Mouse (Mus musculus): ENCODE measurements around the gene Tspyl3. TPM values are rescaled to one million over a fixed set of nuclear protein-coding genes. Genes with fewer than 3 reads are reported as not detected.

Tspyl3 gene
- polyA plus RNA-seq, 1 experiment from 2014 or later = 2.6 TPM

- WGBS (ENCODE audit: insufficient replicate concordance) = 46% methylated on average over 6 of the region's 6 CpGs
- peak overlapping the region; percentile 91 for H3K4me3 ChIP-seq (replicated peaks)
Observed at GRCm38 (mm10) chr2:153242156-153242555, 16.9 kb upstream of the Tspyl3 start.

DNA sequence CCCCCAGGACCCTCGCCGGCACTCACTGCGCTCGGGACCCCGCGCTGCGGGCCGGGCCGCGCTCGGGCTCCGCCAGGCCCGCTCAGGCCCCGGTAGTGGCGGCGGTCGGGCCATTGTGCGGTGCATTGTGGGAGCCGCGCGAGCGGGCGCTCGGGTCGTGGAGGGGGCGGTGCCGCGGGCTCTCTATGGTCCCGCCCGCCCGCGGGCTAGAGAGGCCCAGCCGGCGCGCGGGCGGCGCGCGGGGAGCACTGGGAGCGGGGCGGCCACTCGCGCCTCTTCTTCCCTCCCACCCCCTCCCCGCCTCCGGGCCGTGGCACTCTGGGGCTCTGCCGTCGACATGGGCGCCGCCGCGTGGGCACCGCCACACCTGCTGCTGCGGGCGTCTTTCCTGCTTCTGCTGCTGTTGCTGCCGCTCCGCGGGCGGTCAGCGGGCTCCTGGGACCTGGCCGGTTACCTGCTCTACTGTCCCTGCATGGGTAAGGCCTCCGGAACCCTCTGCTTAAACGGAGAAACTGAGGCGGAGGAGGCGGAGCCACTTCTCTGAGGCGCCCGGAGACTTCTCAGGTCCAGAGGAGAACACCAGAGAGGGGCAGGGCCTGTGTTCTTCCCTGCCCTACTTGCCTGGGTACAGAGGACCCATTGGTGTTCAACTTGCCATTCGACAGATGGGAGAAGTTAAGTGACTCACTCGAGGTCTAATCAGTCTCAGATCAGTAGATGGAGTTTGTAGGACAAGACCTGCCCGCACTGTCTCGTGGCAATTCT is 16.2 kb upstream of the Tspyl3 start, which contains the start of the genes Plagl2 and Pofut1:
Plagl2 (minus strand) TSS at position 177 of the 765 bp plus-strand sequence.
Pofut1 (plus strand) TSS at position 284 of the 765 bp plus-strand sequence.
- H3K4me1 ChIP-seq (replicated peaks) = peaks cover 58% of the 10 kb centered on the region
- H3K9me3 ChIP-seq (replicated peaks) = no peaks in the 10 kb centered on the region
- H3K9ac ChIP-seq = peak within 1 kb of the TSS; percentile 98
- peaks cover 44% of the 10 kb centered on the region for H3K36me3 ChIP-seq (replicated peaks)
- WGBS (ENCODE audit: insufficient replicate concordance) = under 1% methylated on average over 68 of the region's 72 CpGs
- peak within 1 kb of the TSS; percentile 79 for H3K4me2 ChIP-seq
- peak within 1 kb of the TSS; percentile 98 for H3K27ac ChIP-seq (replicated peaks)
- ATAC-seq (ENCODE audit: insufficient read depth) = peak; percentile 94
- peak within 1 kb of the TSS; percentile 91 for H3K4me3 ChIP-seq (replicated peaks)
- no peaks in the 10 kb centered on the region for H3K27me3 ChIP-seq

More at GRCm38 (mm10) chr2:153242156-153242555, 16.9 kb upstream of the Tspyl3 start:
- H3K36me3 ChIP-seq (replicated peaks) = peaks cover 41% of the 10 kb centered on the region
- H3K9ac ChIP-seq = peak overlapping the region; percentile 98
- H3K4me1 ChIP-seq (replicated peaks) = peaks cover 51% of the 10 kb centered on the region
- no peaks in the 10 kb centered on the region for H3K9me3 ChIP-seq (replicated peaks)
- no peak for ATAC-seq (ENCODE audit: insufficient read depth)
- no peaks in the 10 kb centered on the region for H3K27me3 ChIP-seq
- H3K27ac ChIP-seq (replicated peaks) = peak overlapping the region; percentile 98
- peak overlapping the region; percentile 79 for H3K4me2 ChIP-seq

DNA sequence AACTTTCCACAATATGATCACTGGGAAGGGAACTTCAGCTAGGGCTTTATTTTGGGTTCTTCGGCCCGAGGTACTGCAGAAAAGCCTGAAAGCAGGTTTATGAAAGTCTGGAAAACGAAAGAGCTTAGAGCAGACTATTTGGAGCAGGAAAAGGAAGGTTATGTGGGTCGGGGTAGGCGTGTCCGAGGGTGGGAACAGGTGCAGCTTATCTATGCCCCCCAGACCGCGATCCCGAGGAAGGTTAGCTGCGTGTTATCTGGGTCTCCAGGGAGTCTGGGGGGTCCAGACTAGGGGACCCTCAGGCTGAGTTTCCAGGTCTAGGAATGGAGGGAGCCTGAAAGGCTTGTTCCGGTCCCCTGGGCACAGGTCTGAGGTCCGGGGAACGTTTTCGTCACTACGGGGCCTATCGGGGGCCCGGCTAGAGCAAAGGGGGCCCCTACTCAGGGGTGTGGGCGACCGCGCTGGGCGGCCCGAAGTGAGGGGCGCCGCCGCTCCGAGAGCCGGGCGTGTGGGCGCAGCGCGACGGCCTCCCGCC is 15.5 kb upstream of the Tspyl3 start:
- Histone ChIP-seq H3K4me3 (replicated peaks) (peak overlapping the region; percentile 91), H3K36me3 (replicated peaks) (peaks cover 46% of the 10 kb centered on the region), H3K4me2 (peak overlapping the region; percentile 79), H3K4me1 (replicated peaks) (peaks cover 59% of the 10 kb centered on the region), H3K9ac (peak overlapping the region; percentile 98), H3K27me3 (no peaks in the 10 kb centered on the region), H3K27ac (replicated peaks) (peak overlapping the region; percentile 98), H3K9me3 (replicated peaks) (no peaks in the 10 kb centered on the region)
- peak; percentile 78 for ATAC-seq (ENCODE audit: insufficient read depth)
- WGBS (ENCODE audit: insufficient replicate concordance) = under 1% methylated on average over 32 of the region's 33 CpGs

DNA sequence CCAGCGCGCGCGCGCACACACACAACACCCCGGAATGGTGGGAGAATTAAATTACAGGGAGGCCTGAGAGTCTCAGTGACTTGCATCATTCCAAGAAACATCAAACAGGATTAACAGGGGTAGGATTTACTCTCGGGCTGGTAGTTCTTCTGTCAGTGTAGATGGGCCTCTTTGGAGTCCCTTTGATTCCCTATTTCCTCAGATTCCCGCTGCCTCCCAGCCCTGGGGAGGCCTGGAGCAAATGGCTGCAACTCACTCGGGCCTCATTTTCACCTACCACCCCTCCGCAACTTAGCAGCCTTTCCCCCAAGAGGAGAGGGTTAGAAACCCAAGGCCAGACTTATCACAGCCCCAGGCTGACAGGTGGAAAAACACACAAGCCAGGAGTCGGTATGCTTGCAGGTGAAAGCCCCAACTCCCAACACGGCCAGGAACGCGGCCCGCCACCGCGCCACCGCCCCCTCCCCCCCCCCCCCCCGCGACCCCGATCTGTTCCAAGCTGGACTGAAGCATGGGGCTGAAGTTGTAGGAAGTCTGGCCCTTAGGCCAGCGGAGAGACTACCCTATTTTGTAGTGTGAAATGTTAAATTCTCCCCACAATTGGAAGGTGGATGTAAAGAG is 14.7 kb upstream of the Tspyl3 start:
- Histone ChIP-seq H3K4me3 (replicated peaks) (peak overlapping the region; percentile 91), H3K4me2 (peak overlapping the region; percentile 79), H3K36me3 (replicated peaks) (peaks cover 48% of the 10 kb centered on the region), H3K27ac (replicated peaks) (peak overlapping the region; percentile 98), H3K9ac (peak overlapping the region; percentile 98), H3K9me3 (replicated peaks) (no peaks in the 10 kb centered on the region), H3K27me3 (no peaks in the 10 kb centered on the region), H3K4me1 (replicated peaks) (peaks cover 61% of the 10 kb centered on the region)
- no peak for ATAC-seq (ENCODE audit: insufficient read depth)
- 10% methylated on average over 22 of the region's 22 CpGs for WGBS (ENCODE audit: insufficient replicate concordance)

GRCm38 (mm10) chr2:153239021-153239859 is 14.0 kb upstream of the Tspyl3 start:
- 42% methylated on average over 7 of the region's 7 CpGs for WGBS (ENCODE audit: insufficient replicate concordance)
- H3K9ac ChIP-seq = peak overlapping the region; percentile 98
- peak overlapping the region; percentile 91 for H3K4me3 ChIP-seq (replicated peaks)
- peak overlapping the region; percentile 98 for H3K27ac ChIP-seq (replicated peaks)
- peak overlapping the region; percentile 79 for H3K4me2 ChIP-seq
- ATAC-seq (ENCODE audit: insufficient read depth) = no peak
- H3K9me3 ChIP-seq (replicated peaks) = no peaks in the 10 kb centered on the region
- H3K36me3 ChIP-seq (replicated peaks) = peaks cover 50% of the 10 kb centered on the region
- H3K4me1 ChIP-seq (replicated peaks) = peaks cover 58% of the 10 kb centered on the region
- no peaks in the 10 kb centered on the region for H3K27me3 ChIP-seq

DNA sequence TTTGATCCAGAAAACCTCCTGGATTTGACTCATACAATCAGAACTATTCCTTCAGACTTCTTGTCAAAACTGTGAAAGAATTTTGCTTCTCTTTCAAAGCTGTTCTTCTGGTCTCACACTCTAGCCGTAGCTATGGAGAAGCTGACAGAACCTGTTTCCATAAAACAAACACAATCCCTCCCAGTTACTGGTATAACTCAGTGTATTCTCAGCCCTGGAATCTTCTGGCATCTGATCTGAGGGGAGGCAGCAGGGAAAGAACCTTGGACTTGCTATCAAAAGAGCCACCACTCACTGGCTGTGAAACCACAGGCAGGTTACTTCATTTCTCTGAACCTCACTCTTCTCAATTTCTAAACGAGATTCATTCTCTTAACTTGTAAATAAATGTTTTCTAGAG is 13.2 kb upstream of the Tspyl3 start:
- H3K27ac ChIP-seq (replicated peaks) = peak overlapping the region; percentile 98
- no peaks in the 10 kb centered on the region for H3K27me3 ChIP-seq
- H3K36me3 ChIP-seq (replicated peaks) = peaks cover 54% of the 10 kb centered on the region
- H3K9ac ChIP-seq = peak overlapping the region; percentile 98
- WGBS (ENCODE audit: insufficient replicate concordance) = 38% methylated on average over 2 of the region's 2 CpGs
- H3K4me1 ChIP-seq (replicated peaks) = peaks cover 57% of the 10 kb centered on the region
- H3K4me2 ChIP-seq = peak overlapping the region; percentile 79
- peak overlapping the region; percentile 91 for H3K4me3 ChIP-seq (replicated peaks)
- no peak for ATAC-seq (ENCODE audit: insufficient read depth)
- no peaks in the 10 kb centered on the region for H3K9me3 ChIP-seq (replicated peaks)

- H3K27me3 ChIP-seq = no peaks in the 10 kb centered on the region
- peak overlapping the region; percentile 91 for H3K4me3 ChIP-seq (replicated peaks)
- peaks cover 52% of the 10 kb centered on the region for H3K4me1 ChIP-seq (replicated peaks)
- H3K27ac ChIP-seq (replicated peaks) = peak overlapping the region; percentile 98
- ATAC-seq (ENCODE audit: insufficient read depth) = no peak
- H3K9ac ChIP-seq = peak overlapping the region; percentile 98; the same call in 1 of the 2 replicates
- no peaks in the 10 kb centered on the region for H3K9me3 ChIP-seq (replicated peaks)
- H3K4me2 ChIP-seq = peak overlapping the region; percentile 79
- 72% methylated on average over 4 of the region's 4 CpGs for WGBS (ENCODE audit: insufficient replicate concordance)
- peaks cover 57% of the 10 kb centered on the region for H3K36me3 ChIP-seq (replicated peaks)
Observed at GRCm38 (mm10) chr2:153237891-153238290, 12.7 kb upstream of the Tspyl3 start.

DNA sequence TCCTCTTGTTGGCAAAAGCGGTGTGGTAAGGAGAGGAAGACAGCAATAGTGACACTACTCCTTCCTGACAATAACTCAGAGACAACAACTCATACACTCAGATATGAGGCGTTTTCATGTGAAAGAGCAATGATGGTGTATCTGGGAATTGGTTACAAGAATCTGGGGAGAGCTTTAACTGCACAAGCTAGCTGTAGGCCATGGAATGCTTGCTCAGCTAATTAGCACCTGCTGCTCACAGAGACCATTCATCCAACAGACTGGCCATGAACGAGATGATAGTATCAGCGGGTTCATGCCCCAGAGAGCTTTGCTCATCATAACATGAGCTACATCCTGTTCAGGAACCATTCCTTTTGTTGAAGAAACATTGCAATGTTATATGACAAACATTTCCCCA is 12.0 kb upstream of the Tspyl3 start:
- no peaks in the 10 kb centered on the region for H3K27me3 ChIP-seq
- H3K4me2 ChIP-seq = 0 out of 2 replicates have a peak overlapping the region, but pooled peaks have one; percentile 2
- H3K4me3 ChIP-seq (replicated peaks) = no peak overlapping the region
- no peak overlapping the region for H3K9ac ChIP-seq
- WGBS (ENCODE audit: insufficient replicate concordance) = 72% methylated on average over 4 of the region's 4 CpGs
- H3K27ac ChIP-seq (replicated peaks) = no peak overlapping the region
- H3K9me3 ChIP-seq (replicated peaks) = no peaks in the 10 kb centered on the region
- peaks cover 45% of the 10 kb centered on the region for H3K4me1 ChIP-seq (replicated peaks)
- H3K36me3 ChIP-seq (replicated peaks) = peaks cover 64% of the 10 kb centered on the region
- no peak for ATAC-seq (ENCODE audit: insufficient read depth)

DNA sequence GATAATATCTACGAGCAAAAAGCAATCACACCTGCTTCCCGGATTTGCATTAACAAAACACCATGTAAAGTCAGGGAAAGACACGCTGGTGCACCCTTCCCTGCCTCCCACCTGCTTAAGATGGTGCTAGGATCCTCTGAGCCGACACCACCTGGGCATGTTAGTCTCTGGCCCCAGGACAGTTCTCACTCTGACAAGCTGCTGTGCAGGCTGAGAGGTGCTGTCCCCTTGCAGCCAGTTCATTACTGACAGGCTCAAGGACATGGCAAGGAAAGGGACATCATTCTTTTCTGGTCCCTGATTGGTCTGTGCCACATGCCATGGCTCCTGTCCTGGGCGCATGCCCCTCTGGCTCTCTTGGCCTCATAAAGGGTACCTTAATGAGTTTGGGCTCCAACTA is 3.3 kb upstream of the Tspyl3 start:
- H3K36me3 ChIP-seq (replicated peaks) = peaks cover 61% of the 10 kb centered on the region
- no peaks in the 10 kb centered on the region for H3K27me3 ChIP-seq
- no peaks in the 10 kb centered on the region for H3K9me3 ChIP-seq (replicated peaks)
- H3K9ac ChIP-seq = peak overlapping the region; percentile 23; the same call in 1 of the 2 replicates
- WGBS (ENCODE audit: insufficient replicate concordance) = 71% methylated on average over 5 of the region's 5 CpGs
- H3K27ac ChIP-seq (replicated peaks) = peak overlapping the region; percentile 90
- peaks cover 85% of the 10 kb centered on the region for H3K4me1 ChIP-seq (replicated peaks)
- peak overlapping the region; percentile 9; the same call in 1 of the 2 replicates for H3K4me3 ChIP-seq (replicated peaks)
- H3K4me2 ChIP-seq = peak overlapping the region; percentile 56
- ATAC-seq (ENCODE audit: insufficient read depth) = peak; percentile 5; the same call in 1 of the 2 replicates

- H3K36me3 ChIP-seq (replicated peaks) = peaks cover 56% of the 10 kb centered on the region
- WGBS (ENCODE audit: insufficient replicate concordance) = 28% methylated on average over 4 of the region's 4 CpGs
Observed at GRCm38 (mm10) chr2:153227959-153228358, 2.7 kb upstream of the Tspyl3 start.

More at GRCm38 (mm10) chr2:153227959-153228358, 2.7 kb upstream of the Tspyl3 start:
- no peaks in the 10 kb centered on the region for H3K9me3 ChIP-seq (replicated peaks)
- H3K9ac ChIP-seq = 0 out of 2 replicates have a peak overlapping the region, but pooled peaks have one; percentile 23
- H3K4me3 ChIP-seq (replicated peaks) = no peak overlapping the region
- no peaks in the 10 kb centered on the region for H3K27me3 ChIP-seq
- peak; percentile 92 for ATAC-seq (ENCODE audit: insufficient read depth)
- H3K4me1 ChIP-seq (replicated peaks) = peaks cover 90% of the 10 kb centered on the region
- peak overlapping the region; percentile 90 for H3K27ac ChIP-seq (replicated peaks)
- H3K4me2 ChIP-seq = peak overlapping the region; percentile 56
